Comparison of ENCODE assay signal across 13 mouse cellular contexts in the genomic region with DNA sequence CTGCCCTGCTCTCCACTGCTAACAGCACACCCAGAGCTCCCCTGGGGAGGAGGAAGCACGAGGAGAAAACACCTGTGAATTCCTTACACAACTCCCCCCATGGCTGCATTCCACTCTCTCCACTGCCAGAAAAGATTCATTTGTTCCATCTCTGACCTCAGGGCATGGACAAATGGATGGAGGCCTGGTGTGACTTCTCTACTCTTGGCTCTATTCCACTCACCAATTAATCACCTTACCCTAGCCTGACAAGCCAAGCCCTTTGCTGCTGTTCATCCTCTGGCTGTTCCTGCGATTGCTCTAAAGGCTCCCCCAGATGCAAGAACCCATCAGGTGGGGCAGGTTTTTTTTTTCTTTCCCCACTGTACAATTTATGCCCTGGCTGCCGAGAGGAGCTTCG.
DNase-seq lines count a peak whose midpoint lies in the region; ATAC-seq and TF ChIP-seq lines count a peak whose summit lies in the region.
"Had no signal": no experiment of that assay in that cellular context is flagged by ENCODE, and none has a peak within 500 bp of the region (broad histone marks: within the 10 kb centered on the region; RNA-seq: fewer than 3 reads in every experiment).

No protein-coding gene starts in this region.

- peak; percentile 23 for DNase-seq in adrenal gland, adult 2 months
- DNase-seq in adrenal gland, postnatal 10 days: no peak
- DNase-seq in kidney, postnatal 0 days (ENCODE audit: low spot score): peak; percentile 27
- DNase-seq in kidney, postnatal 4 days: no peak
- peak; percentile 44 for DNase-seq in embryo, embryonic 10.5 days (ENCODE audit: low spot score)
- DNase-seq in skeletal muscle tissue, adult 2 months (ENCODE audit: low read depth, low spot score): peak; percentile 18
- DNase-seq in frontal cortex, postnatal 14 days (ENCODE audit: low spot score in 2 of 2): no peak
- DNase-seq: kidney, adult 2 months; right cerebral cortex, adult 18-20 months; thymus, postnatal 14 days had no signal

- no peaks in the 10 kb centered on the region for H3K27me3 ChIP-seq in kidney, postnatal 0 days (ENCODE audit: insufficient read depth, low read length)

- no peak for TF ChIP-seq CTCF in kidney, postnatal 0 days (IDR thresholded peaks at IDR 0.05; ENCODE audit: low read depth)

- peaks cover 4% of the 10 kb centered on the region; the same call in 1 of the 2 replicates for H3K4me1 ChIP-seq in kidney, postnatal 0 days (replicated peaks; ENCODE audit: insufficient read depth, low read length)

- no peak overlapping the region for H3K9ac ChIP-seq in kidney, postnatal 0 days (ENCODE audit: low read depth, low read length)

- 34% methylated on average over 4 of the region's 4 CpGs for WGBS in kidney, postnatal 0 days

- no peaks in the 10 kb centered on the region for H3K9me3 ChIP-seq in kidney, postnatal 0 days (replicated peaks; ENCODE audit: low read length)

- ATAC-seq in kidney, postnatal 0 days (replicated peaks; ENCODE audit: low FRiP score, low read depth): no peak
- no peak for ATAC-seq in granulocyte monocyte progenitor cell, adult 5-6 weeks (replicated peaks; ENCODE audit: poor library complexity, severe bottlenecking)

- no peak overlapping the region for H3K4me3 ChIP-seq in kidney, postnatal 0 days (replicated peaks; ENCODE audit: low read depth, low read length)
- H3K4me3 ChIP-seq: layer of hippocampus, adult 2 months; left cerebral cortex, adult 2 months had no signal

- H3K4me2 ChIP-seq in kidney, postnatal 0 days (ENCODE audit: low read length): no peak overlapping the region

- H3K36me3 ChIP-seq in kidney, postnatal 0 days (ENCODE audit: insufficient read depth, low read length): no peaks in the 10 kb centered on the region

- H3K27ac ChIP-seq in kidney, postnatal 0 days: no peak overlapping the region
- H3K27ac ChIP-seq: layer of hippocampus, adult 2 months; left cerebral cortex, adult 2 months had no signal

Comparison
In these comparisons a context has a peak if more than half of its experiments do, and no peak if none do; other contexts are left out.
1. DNase-seq: peak in adrenal gland, adult 2 months (single experiment), kidney, postnatal 0 days (single experiment), embryo, embryonic 10.5 days (single experiment) and skeletal muscle tissue, adult 2 months (single experiment); none in adrenal gland, postnatal 10 days (single experiment), kidney, postnatal 4 days (0 of 2) and frontal cortex, postnatal 14 days (0 of 2).